7 mouse cellular contexts compared by ENCODE assay signal in the genomic region with DNA sequence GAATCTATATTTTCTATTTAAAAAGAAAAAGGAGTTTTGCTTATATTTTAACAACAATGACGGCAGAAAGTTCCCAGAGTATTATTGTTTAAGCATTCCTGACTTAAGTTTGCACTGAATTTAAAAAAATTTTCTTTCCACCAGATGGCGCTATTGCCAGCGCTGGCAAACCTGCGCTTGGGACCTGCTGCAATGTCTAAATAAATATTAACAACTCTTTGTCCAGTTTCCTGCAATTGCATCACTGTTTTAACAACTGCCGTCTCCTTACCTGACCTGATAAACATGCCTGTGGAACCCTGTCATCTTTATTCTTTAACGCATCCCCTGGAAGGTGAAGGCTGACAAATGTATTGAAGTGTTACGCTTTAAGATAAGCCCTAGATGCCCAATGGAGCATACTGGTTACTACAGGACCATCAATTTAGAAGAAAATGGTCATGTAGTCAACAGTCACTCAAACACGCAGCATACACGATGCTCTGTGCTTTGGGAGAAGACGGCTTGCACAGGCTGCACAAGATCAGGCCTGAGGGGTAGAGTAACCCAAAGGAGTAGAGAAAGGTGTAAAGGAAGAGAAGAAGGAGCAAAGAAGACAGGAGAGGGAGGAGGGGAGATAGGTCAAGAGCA.
DNase-seq lines count a peak whose midpoint lies in the region; ATAC-seq and TF ChIP-seq lines count a peak whose summit lies in the region.

No protein-coding gene starts in this region.

- H3K9me3 ChIP-seq in forebrain, embryonic 12.5 days: no peaks in the 10 kb centered on the region

- WGBS in bone marrow, adult 2 months: 26% methylated on average over 10 of the region's 10 CpGs
- WGBS in forebrain, embryonic 12.5 days: 51% methylated on average over 10 of the region's 10 CpGs
- WGBS in kidney, adult 2 months: 31% methylated on average over 10 of the region's 10 CpGs

- H3K9ac ChIP-seq in forebrain, embryonic 12.5 days: no peak overlapping the region

- ATAC-seq in forebrain, embryonic 12.5 days (ENCODE audit: low FRiP score): peak; percentile 64
- peak; percentile 32 for ATAC-seq in megakaryocyte, adult 5-6 weeks (ENCODE audit: poor library complexity, severe bottlenecking)

- no peak overlapping the region for H3K27ac ChIP-seq in bone marrow, adult 2 months (ENCODE audit: control insufficient read depth, insufficient read depth, low read depth, low read length, poor library complexity)
- H3K27ac ChIP-seq in forebrain, embryonic 12.5 days: no peak overlapping the region
- H3K27ac ChIP-seq in kidney, adult 2 months (ENCODE audit: insufficient read depth, low read depth, low read length): no peak overlapping the region

- H3K27me3 ChIP-seq in forebrain, embryonic 12.5 days: no peaks in the 10 kb centered on the region
- no peaks in the 10 kb centered on the region for H3K27me3 ChIP-seq in kidney, adult 2 months (replicated peaks; ENCODE audit: control insufficient read depth, insufficient read depth, low read length)

- H3K4me3 ChIP-seq in bone marrow, adult 2 months (replicated peaks; ENCODE audit: control insufficient read depth, low read depth, low read length): no peak overlapping the region
- no peak overlapping the region for H3K4me3 ChIP-seq in forebrain, embryonic 12.5 days (replicated peaks)
- H3K4me3 ChIP-seq in kidney, adult 2 months (ENCODE audit: insufficient read depth, low read depth, low read length): no peak overlapping the region

- peak; percentile 30 for DNase-seq in urinary bladder, postnatal 14 days (ENCODE audit: low spot score)
- no peak for DNase-seq in urinary bladder, postnatal 10 days (ENCODE audit: low spot score)
- peak; percentile 76 for DNase-seq in kidney, adult 2 months
- peak; percentile 32 for DNase-seq in telencephalon, adult 2 months (ENCODE audit: low read depth, low spot score)

- H3K36me3 ChIP-seq in forebrain, embryonic 12.5 days (replicated peaks): no peaks in the 10 kb centered on the region
- H3K36me3 ChIP-seq in kidney, adult 2 months (ENCODE audit: control insufficient read depth, insufficient read depth, low read length): no peaks in the 10 kb centered on the region

- peaks cover 3% of the 10 kb centered on the region; the same call in 1 of the 2 replicates for H3K4me1 ChIP-seq in bone marrow, adult 2 months (ENCODE audit: control insufficient read depth, insufficient read depth, low read length)
- peaks cover 14% of the 10 kb centered on the region for H3K4me1 ChIP-seq in forebrain, embryonic 12.5 days
- peaks cover 11% of the 10 kb centered on the region for H3K4me1 ChIP-seq in kidney, adult 2 months (ENCODE audit: control insufficient read depth, insufficient read depth, low read length)

- no peak overlapping the region for H3K4me2 ChIP-seq in forebrain, embryonic 12.5 days

- TF ChIP-seq POLR2A in bone marrow, adult 2 months (IDR thresholded peaks at IDR 0.05; ENCODE audit: borderline replicate concordance, control insufficient read depth, low read depth, low read length): no peak
- no peak for TF ChIP-seq POLR2A in kidney, adult 2 months (IDR thresholded peaks at IDR 0.05; ENCODE audit: low read depth, low read length)

- peak; percentile 67 for TF ChIP-seq CTCF in bone marrow, adult 2 months (IDR thresholded peaks at IDR 0.05; ENCODE audit: control insufficient read depth, insufficient read depth, low read length)
- TF ChIP-seq CTCF in kidney, adult 2 months (conservative IDR thresholded peaks at IDR 0.05; ENCODE audit: insufficient read depth, insufficient read length, low read depth, low read length): peak; percentile 80
